Mouse (Mus musculus): ENCODE data around the gene Ubp1.

The Ubp1 gene

GRCm38 (mm10) chr9:114014034-114014433 lies 83.3 kb downstream of the Ubp1 start:
- no peak for DNase-seq (ENCODE audit: low spot score)

GRCm38 (mm10) chr9:114015724-114016123 lies 85.0 kb downstream of the Ubp1 start:
- DNase-seq (ENCODE audit: low spot score) = no peak

- DNase-seq (ENCODE audit: low spot score) = no peak
Observed at GRCm38 (mm10) chr9:114016402-114016801, 85.7 kb downstream of the Ubp1 start.

GRCm38 (mm10) chr9:114019012-114019762 lies 88.5 kb downstream of the Ubp1 start:
- DNase-seq (ENCODE audit: low spot score) = no peak

GRCm38 (mm10) chr9:114022141-114022540 lies 91.4 kb downstream of the Ubp1 start:
- no peak for DNase-seq (ENCODE audit: low spot score)

GRCm38 (mm10) chr9:114025182-114025581 lies 94.4 kb downstream of the Ubp1 start:
- DNase-seq (ENCODE audit: low spot score) = no peak

- DNase-seq (ENCODE audit: low spot score) = no peak
Observed at GRCm38 (mm10) chr9:114025846-114026245, 95.1 kb downstream of the Ubp1 start.

- peak; percentile 4 for DNase-seq (ENCODE audit: low spot score)
Observed at GRCm38 (mm10) chr9:114026261-114026934, 95.7 kb downstream of the Ubp1 start.
